Mouse (Mus musculus): Measurements from ENCODE around the gene Fnip2.

DNA sequence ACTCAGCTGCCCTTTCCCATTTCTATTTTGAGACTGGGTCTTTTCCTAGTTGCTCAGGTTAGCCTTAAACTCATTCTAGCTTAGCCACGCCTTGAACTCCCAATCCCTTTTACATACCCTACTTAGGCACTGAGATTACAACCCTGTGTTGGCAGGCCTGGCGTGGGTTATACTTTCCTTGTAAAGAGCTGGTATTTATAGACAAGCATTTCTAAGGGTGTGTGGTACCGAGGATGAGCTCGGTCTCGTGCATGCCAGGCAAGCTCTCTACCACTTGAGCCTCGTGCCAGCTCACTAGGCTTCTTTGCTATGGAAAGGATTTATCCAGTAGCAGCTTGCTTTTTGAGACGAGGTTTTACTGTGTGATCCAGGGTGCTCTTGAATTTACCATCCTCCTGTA lies 27.9 kb upstream of the Fnip2 start:
- TF ChIP-seq CTCF (IDR thresholded peaks at IDR 0.05; ENCODE audit: low read depth, low read length) (no peak), EP300 (IDR thresholded peaks at IDR 0.05; ENCODE audit: insufficient read depth, low read depth, low read length) (no peak), POLR2A (IDR thresholded peaks at IDR 0.05; ENCODE audit: insufficient read depth, low read length) (no peak)
